Comparison of ENCODE assay signal across 9 mouse cellular contexts in the genomic region with DNA sequence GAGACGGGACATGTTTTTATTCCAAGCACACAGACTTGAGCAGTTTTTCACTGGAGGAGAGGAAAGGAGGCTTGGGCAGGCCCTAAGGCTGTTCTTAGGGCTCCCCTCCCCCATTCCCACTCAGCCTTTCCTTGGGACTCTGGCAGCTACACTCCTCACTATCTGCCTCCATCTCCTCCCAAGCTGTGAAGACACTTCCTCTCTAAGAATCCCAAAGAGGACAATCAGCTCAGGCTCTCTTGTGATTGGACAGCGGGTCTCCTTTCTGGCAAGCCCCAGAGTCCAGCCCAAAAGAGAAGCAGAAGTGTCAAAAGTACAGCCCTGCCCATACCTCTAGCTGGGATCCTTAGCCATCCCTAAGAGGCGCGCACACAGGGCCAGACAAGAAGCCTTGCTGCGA. TPM values are rescaled to one million over a fixed set of nuclear protein-coding genes. Genes with fewer than 3 reads are reported as not detected.
DNase-seq lines count a peak whose midpoint lies in the region; ATAC-seq lines count a peak whose summit lies in the region.
"Had no signal": no experiment of that assay in that cellular context is flagged by ENCODE, and none has a peak within 500 bp of the region (broad histone marks: within the 10 kb centered on the region; RNA-seq: fewer than 3 reads in every experiment).

No protein-coding gene starts in this region.

- H3K9ac ChIP-seq in limb, embryonic 13.5 days, result no peak overlapping the region
- no peak overlapping the region for H3K9ac ChIP-seq in intestine, embryonic 16.5 days (ENCODE audit: low read depth, low read length)
- H3K9ac ChIP-seq in midbrain, embryonic 16.5 days (ENCODE audit: low read depth, low read length), result no peak overlapping the region
- H3K9ac ChIP-seq: embryonic facial prominence, embryonic 13.5 days had no signal

- no peak for ATAC-seq in limb, embryonic 13.5 days (ENCODE audit: low FRiP score, low read depth)
- ATAC-seq in intestine, embryonic 16.5 days, result no peak
- ATAC-seq in midbrain, embryonic 16.5 days, result no peak

- no peaks in the 10 kb centered on the region for H3K9me3 ChIP-seq in limb, embryonic 13.5 days
- H3K9me3 ChIP-seq in limb, embryonic 10.5 days (replicated peaks), result no peaks in the 10 kb centered on the region
- no peaks in the 10 kb centered on the region for H3K9me3 ChIP-seq in forebrain, embryonic 10.5 days
- H3K9me3 ChIP-seq in intestine, embryonic 16.5 days (ENCODE audit: control insufficient read depth, low read length), result no peaks in the 10 kb centered on the region
- H3K9me3 ChIP-seq in midbrain, embryonic 16.5 days (replicated peaks; ENCODE audit: control insufficient read depth, low read length, poor library complexity, severe bottlenecking), result no peaks in the 10 kb centered on the region
- H3K9me3 ChIP-seq: embryonic facial prominence, embryonic 13.5 days had no signal

- H3K4me3 ChIP-seq in limb, embryonic 13.5 days, result no peak overlapping the region
- no peak overlapping the region for H3K4me3 ChIP-seq in limb, embryonic 10.5 days
- peak overlapping the region; percentile 75 for H3K4me3 ChIP-seq in forebrain, embryonic 10.5 days
- no peak overlapping the region for H3K4me3 ChIP-seq in intestine, embryonic 16.5 days (ENCODE audit: low read length)
- no peak overlapping the region for H3K4me3 ChIP-seq in midbrain, embryonic 16.5 days (ENCODE audit: low read depth, low read length)
- H3K4me3 ChIP-seq: embryonic facial prominence, embryonic 13.5 days had no signal

- H3K27me3 ChIP-seq in limb, embryonic 13.5 days, result peaks cover 58% of the 10 kb centered on the region
- H3K27me3 ChIP-seq in limb, embryonic 10.5 days (ENCODE audit: low read depth, poor library complexity, severe bottlenecking), result peaks cover 62% of the 10 kb centered on the region
- peaks cover 49% of the 10 kb centered on the region for H3K27me3 ChIP-seq in forebrain, embryonic 10.5 days (ENCODE audit: poor library complexity, severe bottlenecking)
- 0 out of 2 replicates have a peak, but pooled peaks cover 11% of the 10 kb centered on the region for H3K27me3 ChIP-seq in intestine, embryonic 16.5 days (replicated peaks; ENCODE audit: control insufficient read depth, insufficient read depth, low read length)
- no peaks in the 10 kb centered on the region for H3K27me3 ChIP-seq in midbrain, embryonic 16.5 days (ENCODE audit: control insufficient read depth, insufficient read depth, low read depth, low read length)

- no peak overlapping the region for H3K27ac ChIP-seq in limb, embryonic 13.5 days
- H3K27ac ChIP-seq in limb, embryonic 10.5 days, result no peak overlapping the region
- no peak overlapping the region for H3K27ac ChIP-seq in forebrain, embryonic 10.5 days
- H3K27ac ChIP-seq in intestine, embryonic 16.5 days (ENCODE audit: low read length), result no peak overlapping the region
- H3K27ac ChIP-seq in midbrain, embryonic 16.5 days (ENCODE audit: low read length), result no peak overlapping the region
- H3K27ac ChIP-seq: embryonic facial prominence, embryonic 13.5 days had no signal

- H3K36me3 ChIP-seq in limb, embryonic 13.5 days, result no peaks in the 10 kb centered on the region
- no peaks in the 10 kb centered on the region for H3K36me3 ChIP-seq in limb, embryonic 10.5 days
- H3K36me3 ChIP-seq in forebrain, embryonic 10.5 days (replicated peaks), result peaks cover 20% of the 10 kb centered on the region; the same call in 1 of the 2 replicates
- H3K36me3 ChIP-seq in intestine, embryonic 16.5 days (ENCODE audit: control insufficient read depth, insufficient read depth, low read length), result no peaks in the 10 kb centered on the region
- H3K36me3 ChIP-seq in midbrain, embryonic 16.5 days (ENCODE audit: control insufficient read depth, insufficient read depth, low read length), result no peaks in the 10 kb centered on the region
- H3K36me3 ChIP-seq: embryonic facial prominence, embryonic 13.5 days had no signal

- no peak for DNase-seq in limb, embryonic 10.5 days (ENCODE audit: low spot score)
- DNase-seq in forebrain, embryonic 10.5 days (ENCODE audit: extremely low spot score, low spot score), result no peak
- no peak for DNase-seq in B cell, adult 2 months
- DNase-seq in embryo, embryonic 10 days (ENCODE audit: low spot score), result no peak
- DNase-seq in frontal cortex, postnatal 25 days (ENCODE audit: low spot score in 2 of 2), result no peak

- H3K4me1 ChIP-seq in limb, embryonic 13.5 days, result peaks cover 23% of the 10 kb centered on the region
- peaks cover 28% of the 10 kb centered on the region for H3K4me1 ChIP-seq in limb, embryonic 10.5 days
- peaks cover 48% of the 10 kb centered on the region for H3K4me1 ChIP-seq in forebrain, embryonic 10.5 days
- H3K4me1 ChIP-seq in intestine, embryonic 16.5 days (ENCODE audit: control insufficient read depth, insufficient read depth, low read length), result peaks cover 24% of the 10 kb centered on the region
- H3K4me1 ChIP-seq in midbrain, embryonic 16.5 days (ENCODE audit: control insufficient read depth, insufficient read depth, low read length), result peaks cover 22% of the 10 kb centered on the region

- H3K4me2 ChIP-seq in limb, embryonic 13.5 days (replicated peaks), result 0 out of 2 replicates have a peak overlapping the region, but pooled peaks have one; percentile 92
- peak overlapping the region; percentile 2; the same call in 1 of the 2 replicates for H3K4me2 ChIP-seq in intestine, embryonic 16.5 days (ENCODE audit: low read depth, low read length)
- peak overlapping the region; percentile 87 for H3K4me2 ChIP-seq in midbrain, embryonic 16.5 days (ENCODE audit: low read length)

- WGBS in limb, embryonic 13.5 days, result 50% methylated on average over 5 of the region's 5 CpGs
- 50% methylated on average over 5 of the region's 5 CpGs for WGBS in limb, embryonic 10.5 days
- WGBS in forebrain, embryonic 10.5 days, result 59% methylated on average over 5 of the region's 5 CpGs
- WGBS in intestine, embryonic 16.5 days, result 59% methylated on average over 5 of the region's 5 CpGs
- 55% methylated on average over 5 of the region's 5 CpGs for WGBS in midbrain, embryonic 16.5 days

RNA-seq across cellular contexts. Expression of a gene that starts 2.7 kb away (rescaled TPM):
- 7.0 and 9.5 TPM in 2 replicates for polyA plus RNA-seq in limb, embryonic 13.5 days (2015; fragmentation: Nextera tagmentation; extraction: Ambion mirVana)
- 5.5 and 5.9 TPM in 2 replicates for polyA plus RNA-seq in limb, embryonic 10.5 days (2016; fragmentation: Nextera tagmentation; extraction: Ambion mirVana)
- polyA plus RNA-seq in forebrain, embryonic 10.5 days (2016; fragmentation: Nextera tagmentation; extraction: Ambion mirVana), result 23.5 and 24.8 TPM in 2 replicates
- polyA plus RNA-seq in intestine, embryonic 16.5 days (2015; fragmentation: Nextera tagmentation; extraction: Ambion mirVana), result 8.2 and 9.0 TPM in 2 replicates
- polyA plus RNA-seq in midbrain, embryonic 16.5 days (2015; fragmentation: Nextera tagmentation; extraction: Ambion mirVana), result 24.2 and 28.9 TPM in 2 replicates

Comparison
In these comparisons a context has a peak if more than half of its experiments do, and no peak if none do; other contexts are left out.
1. H3K4me2 ChIP-seq: peak in every context shown above with its lines; median percentile 92 in limb, embryonic 13.5 days; 87 in midbrain, embryonic 16.5 days; 2 in intestine, embryonic 16.5 days.